Comparison of ENCODE assay signal across 18 mouse cellular contexts in the genomic region with DNA sequence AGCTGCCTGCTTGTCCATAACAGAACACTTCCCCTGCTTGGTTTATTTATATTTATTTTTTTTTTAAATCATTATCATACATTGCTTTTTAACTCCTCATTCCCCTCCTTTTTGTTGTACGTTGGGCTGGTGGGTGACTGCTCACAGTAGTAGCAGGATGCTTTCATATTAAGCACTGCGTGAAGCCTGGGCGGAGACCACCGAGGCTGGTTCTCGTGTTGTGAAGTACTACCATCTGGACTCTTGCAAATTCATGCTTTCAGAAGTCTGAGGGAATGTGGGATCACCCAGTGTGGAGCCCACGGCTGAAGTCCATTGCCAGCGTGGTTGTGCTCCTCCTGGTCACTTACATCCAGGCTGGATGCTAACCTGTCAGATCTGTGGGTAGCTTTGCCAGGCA. TPM values are rescaled to one million over a fixed set of nuclear protein-coding genes. Genes with fewer than 3 reads are reported as not detected.
DNase-seq lines count a peak whose midpoint lies in the region; ATAC-seq and TF ChIP-seq lines count a peak whose summit lies in the region.
"Had no signal": no experiment of that assay in that cellular context is flagged by ENCODE, and none has a peak within 500 bp of the region (broad histone marks: within the 10 kb centered on the region; RNA-seq: fewer than 3 reads in every experiment).

No protein-coding gene starts in this region.

- ATAC-seq in embryonic facial prominence, embryonic 13.5 days (ENCODE audit: insufficient number of reproducible peaks, insufficient read depth, low FRiP score, low TSS enrichment, low read depth), result no peak
- no peak for ATAC-seq in hindbrain, embryonic 16.5 days
- no peak for ATAC-seq in cerebellum, adult (ENCODE audit: insufficient number of reproducible peaks, low FRiP score, low TSS enrichment)
- ATAC-seq: intestine, embryonic 16.5 days had no signal

- H3K4me1 ChIP-seq in embryonic facial prominence, embryonic 13.5 days, result peaks cover 18% of the 10 kb centered on the region
- peaks cover 7% of the 10 kb centered on the region; the same call in 1 of the 2 replicates for H3K4me1 ChIP-seq in embryonic facial prominence, embryonic 10.5 days
- peaks cover 5% of the 10 kb centered on the region for H3K4me1 ChIP-seq in hindbrain, embryonic 16.5 days (ENCODE audit: control insufficient read depth, insufficient read depth, low read depth, low read length)

- intact Hi-C loops in left cerebral cortex, adult 2 months (cut with DNase I), result loop anchor here (5.0 kb wide), 1 partner anchor 39 kb away; no protein-coding TSS in a partner anchor
- intact Hi-C loops in left cerebral cortex, postnatal 36 days (cut with DNase I), result no loop called here

- 53% methylated on average over 7 of the region's 7 CpGs for WGBS in embryonic facial prominence, embryonic 13.5 days
- 82% methylated on average over 7 of the region's 7 CpGs for WGBS in embryonic facial prominence, embryonic 10.5 days
- WGBS in hindbrain, embryonic 16.5 days, result 53% methylated on average over 7 of the region's 7 CpGs

- H3K27ac ChIP-seq in embryonic facial prominence, embryonic 13.5 days, result no peak overlapping the region
- no peak overlapping the region for H3K27ac ChIP-seq in embryonic facial prominence, embryonic 10.5 days (replicated peaks)
- peak overlapping the region; percentile 10; the same call in 1 of the 2 replicates for H3K27ac ChIP-seq in left cerebral cortex, adult 2 months
- H3K27ac ChIP-seq in hindbrain, embryonic 16.5 days (ENCODE audit: low read depth, low read length), result peak overlapping the region; percentile 21; the same call in 1 of the 2 replicates
- H3K27ac ChIP-seq: gastrocnemius, adult 2 months; heart, embryonic 13.5 days; limb, embryonic 13.5 days; liver, embryonic 14.5 days had no signal

- TF ChIP-seq POLR2A in brain, embryonic 14.5 days (IDR thresholded peaks at IDR 0.05; ENCODE audit: borderline replicate concordance, extremely low read depth, insufficient read depth, insufficient read length, poor library complexity, severe bottlenecking), result no peak

- no peaks in the 10 kb centered on the region for H3K9me3 ChIP-seq in embryonic facial prominence, embryonic 13.5 days
- no peaks in the 10 kb centered on the region for H3K9me3 ChIP-seq in embryonic facial prominence, embryonic 10.5 days
- H3K9me3 ChIP-seq in hindbrain, embryonic 16.5 days (ENCODE audit: control insufficient read depth, low read length), result no peaks in the 10 kb centered on the region
- H3K9me3 ChIP-seq: heart, embryonic 13.5 days; limb, embryonic 13.5 days had no signal

- no peak for TF ChIP-seq CTCF in left cerebral cortex, adult 2 months (IDR thresholded peaks at IDR 0.05)
- TF ChIP-seq CTCF in brain, embryonic 14.5 days (IDR thresholded peaks at IDR 0.05; ENCODE audit: borderline replicate concordance, extremely low read depth, insufficient read depth, insufficient read length), result no peak

- no peak for DNase-seq in embryonic facial prominence, embryonic 10.5 days (ENCODE audit: low spot score)
- DNase-seq in left cerebral cortex, adult 2 months (ENCODE audit: extremely low spot score in 1 of 2, low spot score in 2 of 2), result no peak
- no peak for DNase-seq in left cerebral cortex, postnatal 36 days (ENCODE audit: low spot score in 2 of 2)
- DNase-seq in brain, embryonic 14.5 days (ENCODE audit: low read depth), result peak; percentile 53
- DNase-seq in embryo, embryonic 9.5 days (ENCODE audit: extremely low spot score), result no peak
- DNase-seq: cerebellum, postnatal 25 days; gastrocnemius, adult 2 months; heart, postnatal 36 days; lung, postnatal 14 days; thymus, postnatal 25 days had no signal

- no peak overlapping the region for H3K4me2 ChIP-seq in embryonic facial prominence, embryonic 13.5 days
- no peak overlapping the region for H3K4me2 ChIP-seq in hindbrain, embryonic 16.5 days (ENCODE audit: low read length)
- H3K4me2 ChIP-seq: heart, embryonic 13.5 days; limb, embryonic 13.5 days had no signal

- H3K4me3 ChIP-seq in embryonic facial prominence, embryonic 13.5 days, result no peak overlapping the region
- H3K4me3 ChIP-seq in embryonic facial prominence, embryonic 10.5 days, result no peak overlapping the region
- no peak overlapping the region for H3K4me3 ChIP-seq in left cerebral cortex, adult 2 months
- no peak overlapping the region for H3K4me3 ChIP-seq in hindbrain, embryonic 16.5 days (ENCODE audit: low read length)
- H3K4me3 ChIP-seq: gastrocnemius, adult 2 months; heart, embryonic 13.5 days; limb, embryonic 13.5 days had no signal

- H3K36me3 ChIP-seq in embryonic facial prominence, embryonic 13.5 days, result peaks cover 66% of the 10 kb centered on the region
- H3K36me3 ChIP-seq in embryonic facial prominence, embryonic 10.5 days (replicated peaks), result peaks cover 88% of the 10 kb centered on the region
- peaks cover 31% of the 10 kb centered on the region for H3K36me3 ChIP-seq in hindbrain, embryonic 16.5 days (ENCODE audit: control insufficient read depth, insufficient read depth, low read length)

- 0 out of 2 replicates have a peak overlapping the region, but pooled peaks have one; percentile 44 for H3K9ac ChIP-seq in embryonic facial prominence, embryonic 13.5 days
- no peak overlapping the region for H3K9ac ChIP-seq in hindbrain, embryonic 16.5 days (ENCODE audit: low read depth, low read length)
- H3K9ac ChIP-seq: heart, embryonic 13.5 days; limb, embryonic 13.5 days; liver, embryonic 14.5 days had no signal

- H3K27me3 ChIP-seq in embryonic facial prominence, embryonic 13.5 days, result no peaks in the 10 kb centered on the region
- H3K27me3 ChIP-seq in embryonic facial prominence, embryonic 10.5 days (replicated peaks; ENCODE audit: low read depth, poor library complexity, severe bottlenecking), result no peaks in the 10 kb centered on the region
- no peaks in the 10 kb centered on the region for H3K27me3 ChIP-seq in hindbrain, embryonic 16.5 days (replicated peaks; ENCODE audit: control insufficient read depth, insufficient read depth, low read length)
- H3K27me3 ChIP-seq: heart, embryonic 13.5 days; limb, embryonic 13.5 days had no signal

RNA-seq across cellular contexts. Expression of gene Btbd16, which starts 42.1 kb away (rescaled TPM):
- polyA plus RNA-seq in embryonic facial prominence, embryonic 13.5 days (2015; fragmentation: Nextera tagmentation; extraction: Ambion mirVana), result not detected in 2 replicates
- 0.14 TPM in 1 of 2 replicates, not detected in the other for polyA plus RNA-seq in embryonic facial prominence, embryonic 10.5 days (2016; fragmentation: Nextera tagmentation; extraction: Ambion mirVana)
- under 1 TPM; 0.23 to 0.56 TPM for total RNA-seq in left cerebral cortex, adult 2 months (2021)
- under 1 TPM; 0.23 to 0.37 TPM for total RNA-seq in left cerebral cortex, postnatal 36 days (2021)
- polyA plus RNA-seq in brain, embryonic 14.5 days (2012; rRNA removed), result not detected in 2 replicates
- not detected in 2 replicates for polyA plus RNA-seq in hindbrain, embryonic 16.5 days (2015; fragmentation: Nextera tagmentation; extraction: Ambion mirVana)
- total RNA-seq: gastrocnemius, adult 2 months; heart, postnatal 36 days had no signal
- polyA plus RNA-seq: kidney, postnatal 0 days had no signal

Comparison
In these comparisons a context has a peak if more than half of its experiments do, and no peak if none do; other contexts are left out.
1. H3K27ac ChIP-seq: peak in left cerebral cortex, adult 2 months (single experiment) and hindbrain, embryonic 16.5 days (single experiment); none in embryonic facial prominence, embryonic 13.5 days (single experiment) and embryonic facial prominence, embryonic 10.5 days (single experiment).